Mouse (Mus musculus) left cerebral cortex, postnatal 25 days (tissue): ENCODE measurements around the gene Slc46a1. TPM values are rescaled to one million over a fixed set of nuclear protein-coding genes. Genes with fewer than 3 reads are reported as not detected.

Source experiments
- DNase-seq, 2 experiments: peaks; one replicate each; pipeline ENCODE4 v3.0.0; 2022; ENCODE audit warnings: low spot score in 2 of 2, mixed read lengths in 1 of 2
- intact Hi-C: fragments of 180-260 bp; cut with DNase I; formaldehyde crosslinking; loops from one replicate; pipeline ENCODE4 v1.15.1; 2025
- total RNA-seq, 2 experiments: library from RNA; stranded (reverse); gene quantifications; 2 replicates each; pipeline ENCODE4 v1.2.3; 2021

Gene Slc46a1
- total RNA-seq, 2 experiments from 2014 or later: 10.5 to 11.2 TPM

- peak in 1 of 2 experiments; percentile 64 for DNase-seq
- intact Hi-C loops: loop anchor here (5.0 kb wide), 1 partner anchor 96 kb away; no protein-coding TSS in a partner anchor
These were observed 11.8 kb upstream of the Slc46a1 start for GRCm38 (mm10) chr11:78453675-78454074.

GRCm38 (mm10) chr11:78454276-78454675 is 11.2 kb upstream of the Slc46a1 start:
- intact Hi-C loops: loop anchor here (5.0 kb wide), 1 partner anchor 97 kb away; no protein-coding TSS in a partner anchor
- DNase-seq: no peak

DNA sequence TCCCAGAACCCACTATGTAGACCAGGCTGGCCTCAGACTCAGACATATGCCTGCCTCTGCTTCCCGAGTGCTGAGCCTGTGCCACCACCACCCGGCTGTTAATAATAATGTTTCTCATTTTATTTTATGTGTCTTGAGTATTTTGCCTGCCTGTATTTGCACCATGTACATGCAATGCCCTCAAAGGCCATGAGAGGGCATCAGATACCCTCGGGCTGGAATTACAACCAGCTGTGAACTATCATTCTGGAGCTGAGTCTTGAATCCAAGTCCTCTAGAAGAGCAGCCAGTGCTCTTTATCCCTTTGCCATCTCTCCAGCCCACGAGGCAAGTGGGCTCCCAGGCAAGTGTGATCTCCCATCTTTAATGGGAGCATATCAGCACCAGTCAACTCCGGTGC is 10.2 kb upstream of the Slc46a1 start:
- intact Hi-C loops: no loop called here

DNA sequence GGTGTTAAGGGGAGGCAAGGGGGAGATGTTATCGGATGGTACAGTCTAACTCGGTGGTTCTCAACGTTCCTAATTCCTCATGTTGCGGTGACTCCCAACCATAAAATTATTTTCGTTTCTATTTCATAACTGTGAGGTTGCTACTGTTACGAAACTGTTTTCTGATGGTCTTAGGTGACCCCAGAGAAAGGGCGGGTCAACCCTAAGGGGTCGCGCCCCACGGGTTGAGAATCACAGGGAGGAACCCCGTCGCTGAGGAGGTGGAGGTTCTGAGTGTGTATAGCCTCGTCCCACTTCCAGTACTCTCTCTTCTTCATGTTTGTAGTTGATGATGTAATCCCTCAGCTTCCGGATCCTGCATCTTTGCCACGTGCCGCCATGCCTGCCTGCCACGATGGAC is 6.8 kb upstream of the Slc46a1 start:
- intact Hi-C loops: no loop called here
- no peak for DNase-seq

More for the DNA sequence above, 10.2 kb upstream of the Slc46a1 start:
- peak in 1 of 2 experiments; percentile 42 for DNase-seq

GRCm38 (mm10) chr11:78461894-78462293 is 3.6 kb upstream of the Slc46a1 start:
- intact Hi-C loops: no loop called here
- no peak for DNase-seq

GRCm38 (mm10) chr11:78462669-78463068 is 2.8 kb upstream of the Slc46a1 start:
- DNase-seq: no peak
- intact Hi-C loops: no loop called here

- intact Hi-C loops: no loop called here
These were observed 2.0 kb upstream of the Slc46a1 start for GRCm38 (mm10) chr11:78463286-78464036.

GRCm38 (mm10) chr11:78465116-78465515 is 381 bp upstream of the Slc46a1 start:
- intact Hi-C loops: no loop called here
- DNase-seq: no peak

More at GRCm38 (mm10) chr11:78463286-78464036, 2.0 kb upstream of the Slc46a1 start:
- no peak for DNase-seq

- DNase-seq: no peak
- intact Hi-C loops: no loop called here
These were observed 880 bp downstream of the Slc46a1 start for GRCm38 (mm10) chr11:78466242-78466912.

GRCm38 (mm10) chr11:78467515-78467914 is 2.0 kb downstream of the Slc46a1 start:
- no peak for DNase-seq
- intact Hi-C loops: no loop called here

DNA sequence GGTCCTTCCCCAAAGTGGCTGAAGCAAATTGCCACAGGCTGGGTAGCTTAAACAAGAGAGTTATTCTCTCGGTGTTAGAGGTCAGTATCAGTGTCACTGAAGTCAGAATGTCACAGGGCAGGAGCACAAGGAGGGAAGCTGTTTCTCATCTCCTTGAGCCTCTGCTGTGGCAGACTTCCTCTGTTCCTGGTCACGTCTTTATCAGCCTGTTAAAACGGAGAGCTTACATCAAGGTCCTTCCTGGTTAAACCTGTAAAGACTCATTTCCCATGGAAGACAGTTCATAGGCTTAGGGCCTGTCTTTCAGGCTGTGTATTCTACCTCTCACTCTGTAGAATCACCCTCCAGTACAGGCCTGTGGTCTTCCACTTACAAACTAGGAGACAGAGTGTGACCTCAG is 2.4 kb downstream of the Slc46a1 start:
- intact Hi-C loops: no loop called here
- no peak for DNase-seq

DNA sequence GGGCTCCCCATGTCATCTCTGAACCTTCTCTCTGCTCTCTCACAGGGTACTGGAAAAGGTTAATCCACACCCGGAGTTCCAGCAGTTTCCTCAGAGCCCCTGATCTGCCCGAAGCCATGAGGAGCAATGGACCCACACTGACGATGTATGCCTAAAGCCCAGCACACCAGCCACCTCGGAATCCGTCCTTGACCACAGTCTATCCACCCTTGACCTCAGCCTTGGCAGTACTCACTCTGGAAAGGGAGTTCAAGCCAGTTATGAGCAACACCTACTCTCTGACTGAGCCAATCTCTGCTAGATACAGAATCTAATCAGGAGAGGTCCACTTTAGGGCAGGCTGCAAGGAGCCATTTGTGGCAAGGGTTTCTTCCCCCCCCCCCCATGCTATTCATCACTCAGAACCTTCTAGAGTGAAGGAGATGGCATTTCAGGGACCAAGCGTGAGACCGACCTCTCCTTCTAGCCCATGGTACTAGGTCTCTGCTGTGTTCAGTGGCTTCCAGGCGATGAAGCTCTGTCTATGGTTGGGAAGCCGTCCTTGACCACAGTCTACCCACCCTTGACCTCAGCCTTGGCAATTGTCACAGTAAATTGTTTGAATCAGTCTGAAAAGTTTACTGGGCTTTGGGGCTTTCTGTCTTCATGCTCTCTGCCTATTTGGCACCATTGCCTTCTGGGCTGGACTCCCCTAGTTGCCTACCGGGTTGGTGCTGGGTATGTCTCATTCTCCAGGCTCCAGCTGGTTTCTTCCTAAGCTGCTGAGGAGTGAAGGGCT is 6.0 kb downstream of the Slc46a1 start:
- no peak for DNase-seq
- intact Hi-C loops: no loop called here

DNA sequence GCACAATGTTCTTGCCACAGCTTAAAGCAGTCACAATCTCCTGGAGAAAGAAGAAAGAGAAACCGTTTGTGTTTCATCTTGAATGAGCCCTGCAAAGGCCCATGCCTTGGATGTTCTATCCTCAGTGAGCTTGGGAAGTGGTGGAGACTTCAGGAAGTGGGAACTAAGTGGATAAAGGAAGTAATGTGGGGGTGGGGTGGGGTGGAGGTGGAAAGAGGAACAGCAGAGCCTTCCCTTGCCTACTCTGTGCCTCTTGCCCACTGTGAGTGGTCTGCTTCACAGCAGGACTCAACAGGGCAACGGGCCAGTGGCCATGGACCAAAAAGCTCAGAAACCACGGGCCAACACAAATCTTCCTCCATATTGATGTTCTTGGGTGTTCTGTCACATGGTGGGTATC is 9.8 kb downstream of the Slc46a1 start:
- intact Hi-C loops: no loop called here
- DNase-seq: no peak

DNA sequence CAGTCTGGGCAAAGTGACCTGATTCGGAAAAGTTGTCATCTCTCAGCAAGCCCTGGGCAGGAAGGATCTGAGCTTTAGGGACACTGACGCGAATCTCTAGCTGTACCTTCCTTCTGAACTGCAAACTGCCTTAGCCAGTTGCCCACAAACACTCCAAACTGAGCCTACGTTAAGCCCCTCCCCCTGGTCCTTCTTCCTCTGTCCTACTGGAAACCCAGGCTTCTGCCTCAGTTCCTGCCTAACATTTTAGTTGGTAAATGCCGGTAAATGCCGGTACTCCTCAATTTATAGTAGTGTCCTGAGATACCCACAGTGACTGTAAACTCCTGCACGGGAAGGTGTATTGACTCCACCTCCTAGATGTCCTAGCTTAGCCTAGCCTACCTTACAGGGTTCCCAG is 18.1 kb downstream of the Slc46a1 start:
- intact Hi-C loops: no loop called here
- DNase-seq: no peak

- peak; percentile 75 for DNase-seq
- intact Hi-C loops: no loop called here
These were observed 22.7 kb downstream of the Slc46a1 start for GRCm38 (mm10) chr11:78488168-78488567.

- intact Hi-C loops: no loop called here
These were observed 25.3 kb downstream of the Slc46a1 start for GRCm38 (mm10) chr11:78490781-78491241.

DNA sequence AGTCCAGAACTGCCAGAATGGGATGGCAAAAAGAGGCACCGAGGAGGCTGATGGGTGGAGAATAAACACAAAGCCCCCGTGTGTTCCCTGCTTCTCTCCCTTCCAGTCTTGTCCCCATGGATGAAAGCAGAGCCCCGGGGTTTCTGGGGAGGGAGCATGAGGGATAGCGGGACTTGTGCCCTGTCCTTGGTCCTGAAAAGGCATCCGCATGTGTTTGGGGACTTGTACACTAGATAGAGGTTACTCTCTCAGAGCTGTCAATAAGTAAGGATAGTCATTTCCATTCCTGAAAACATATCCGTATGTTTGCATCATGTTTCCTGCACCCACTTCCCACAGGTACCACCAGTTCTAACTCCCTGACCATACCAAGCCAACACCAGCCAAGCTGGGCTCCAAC is 30.4 kb downstream of the Slc46a1 start:
- DNase-seq: no peak
- intact Hi-C loops: no loop called here

More at GRCm38 (mm10) chr11:78490781-78491241, 25.3 kb downstream of the Slc46a1 start:
- peak; percentile 63 to 64 for DNase-seq

GRCm38 (mm10) chr11:78497071-78497541 is 31.6 kb downstream of the Slc46a1 start:
- peak; percentile 46 to 66 for DNase-seq
- intact Hi-C loops: loop anchor here (1.0 kb wide), 1 partner anchor 15 kb away; the partner anchor contains the start of genes Poldip2 and Tmem199
